Comparison of ENCODE assay signal across 8 mouse cellular contexts in the genomic region with DNA sequence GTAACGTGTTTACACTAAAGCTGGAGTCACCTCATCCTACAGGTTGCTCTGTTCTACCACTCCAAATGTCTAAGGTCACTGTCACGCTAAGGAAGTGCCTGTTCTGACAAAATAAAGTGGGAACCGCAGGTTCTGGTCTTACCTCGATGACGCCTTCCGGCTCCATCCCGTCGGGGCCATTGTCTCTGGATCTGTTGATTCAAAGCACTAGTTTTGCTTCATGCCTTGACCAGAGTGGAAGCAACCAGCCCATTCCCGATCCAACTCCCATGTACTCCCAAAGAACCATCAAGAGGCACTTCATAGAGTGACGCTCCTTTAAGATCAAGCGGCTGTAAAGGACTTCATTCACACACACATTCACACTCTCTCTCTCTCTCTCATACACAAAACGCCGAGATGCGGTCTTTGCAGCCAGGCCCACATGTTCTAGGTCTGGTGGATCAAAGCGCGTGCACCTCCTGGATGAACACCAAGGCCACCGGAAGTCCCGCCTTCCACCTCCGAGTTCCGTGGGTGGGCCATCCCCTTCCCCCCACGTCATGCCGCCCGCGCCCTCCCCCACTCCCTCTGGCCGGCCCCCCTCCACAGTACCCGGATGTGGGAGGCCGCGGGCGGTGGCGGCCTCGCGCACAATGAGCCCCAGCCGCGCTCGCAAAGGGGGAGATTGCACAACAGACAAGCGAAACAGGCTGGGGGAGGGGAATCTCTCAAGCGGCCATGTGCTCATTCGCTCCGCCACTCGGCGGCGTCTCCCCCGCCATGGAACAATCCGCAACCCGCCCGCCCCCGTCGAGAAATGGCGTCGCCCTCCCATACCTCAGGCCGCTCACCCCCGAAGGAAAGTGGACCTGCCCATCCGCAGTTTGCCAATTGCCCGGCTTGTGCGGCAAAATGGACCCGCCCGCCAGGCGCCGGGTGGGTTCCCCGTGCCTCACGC. TPM values are rescaled to one million over a fixed set of nuclear protein-coding genes. Genes with fewer than 3 reads are reported as not detected.
A peak's percentile ranks its signal among the peaks of the same experiment; 100 is the strongest.
DNase-seq lines count a peak whose midpoint lies in the region; ATAC-seq lines count a peak whose summit lies in the region.

No protein-coding gene starts in this region.

- ATAC-seq in common myeloid progenitor, adult 5-6 weeks (replicated peaks; ENCODE audit: low read depth, poor library complexity, severe bottlenecking), result peak; percentile 54
- ATAC-seq in megakaryocyte progenitor cell, adult 5-6 weeks (replicated peaks; ENCODE audit: poor library complexity), result peak; percentile 66

- DNase-seq in ZHBTc4 (ENCODE audit: low read depth, low spot score), result peak; percentile 97
- peak; percentile 89 to 93 for DNase-seq in gastrocnemius, adult 8-10 months (ENCODE audit: low spot score in 2 of 2)
- peak; percentile 99 for DNase-seq in induced T-regulatory cell, adult 2 months (ENCODE audit: low read depth)
- DNase-seq in left cerebral cortex, adult 9 months (ENCODE audit: low spot score in 2 of 2), result peak; percentile 86 to 92
- DNase-seq in right cerebral cortex, postnatal 14 days, result peak; percentile 93
- peak; percentile 84 to 93 for DNase-seq in urinary bladder, postnatal 36 days (ENCODE audit: low spot score in 2 of 2)

RNA-seq across cellular contexts. Expression of gene Eif4a1, which starts 1.2 kb away (rescaled TPM):
- total RNA-seq in common myeloid progenitor, adult 5-6 weeks (2017), result 895 and 933 TPM in 2 replicates
- 100 to 1,000 TPM in 1 of 4 experiments, 10 to 100 TPM in 3; 81.9 to 109 (median 91.5) TPM for total RNA-seq in gastrocnemius, adult 8-10 months (2022)
- total RNA-seq in megakaryocyte progenitor cell, adult 5-6 weeks (2015), result 1,029 and 1,055 TPM in 2 replicates
- 1,055 and 1,141 TPM in 2 replicates for total RNA-seq in megakaryocyte progenitor cell, adult 5-6 weeks (2017)

RNA-seq across cellular contexts. Expression of gene Cd68, which starts 5.1 kb away (rescaled TPM):
- 11.0 and 29.0 TPM in 2 replicates for total RNA-seq in common myeloid progenitor, adult 5-6 weeks (2017)
- 1 to 10 TPM in 3 of 4 experiments, under 1 TPM in 1; 0.73 to 3.7 (median 1.4) TPM for total RNA-seq in gastrocnemius, adult 8-10 months (2022)
- total RNA-seq in megakaryocyte progenitor cell, adult 5-6 weeks (2015), result 33.1 and 39.3 TPM in 2 replicates
- 15.5 and 25.0 TPM in 2 replicates for total RNA-seq in megakaryocyte progenitor cell, adult 5-6 weeks (2017)

RNA-seq across cellular contexts. Expression of gene Mpdu1, which starts 8.6 kb away (rescaled TPM):
- 51.8 and 56.8 TPM in 2 replicates for total RNA-seq in common myeloid progenitor, adult 5-6 weeks (2017)
- 1 to 10 TPM; 7.3 to 8.8 (median 8.3) TPM for total RNA-seq in gastrocnemius, adult 8-10 months (2022)
- total RNA-seq in megakaryocyte progenitor cell, adult 5-6 weeks (2015), result 28.6 and 37.5 TPM in 2 replicates
- total RNA-seq in megakaryocyte progenitor cell, adult 5-6 weeks (2017), result 55.0 and 55.5 TPM in 2 replicates

RNA-seq across cellular contexts. Expression of gene Senp3, which starts 10.8 kb away (rescaled TPM):
- 75.7 and 92.7 TPM in 2 replicates for total RNA-seq in common myeloid progenitor, adult 5-6 weeks (2017)
- 10 to 100 TPM; 25.7 to 29.4 (median 28.3) TPM for total RNA-seq in gastrocnemius, adult 8-10 months (2022)
- total RNA-seq in megakaryocyte progenitor cell, adult 5-6 weeks (2015), result 140 and 145 TPM in 2 replicates
- 108 and 123 TPM in 2 replicates for total RNA-seq in megakaryocyte progenitor cell, adult 5-6 weeks (2017)

RNA-seq across cellular contexts. Expression of gene Tnfsf13, which starts 14.5 kb away (rescaled TPM):
- 7.7 and 11.1 TPM in 2 replicates for total RNA-seq in common myeloid progenitor, adult 5-6 weeks (2017)
- under 1 TPM in 3 of 4 experiments, not detected in 1; 0.48 to 0.56 (median 0.54) TPM for total RNA-seq in gastrocnemius, adult 8-10 months (2022)
- total RNA-seq in megakaryocyte progenitor cell, adult 5-6 weeks (2015), result 28.5 and 31.9 TPM in 2 replicates
- 49.4 and 53.7 TPM in 2 replicates for total RNA-seq in megakaryocyte progenitor cell, adult 5-6 weeks (2017)

Comparison
In these comparisons a context has a peak if more than half of its experiments do, and no peak if none do; other contexts are left out.
1. Peak in every context shown above with its lines: DNase-seq and ATAC-seq.